Mouse (Mus musculus): Measurements from ENCODE around the gene Gbx2. TPM values are rescaled to one million over a fixed set of nuclear protein-coding genes. Genes with fewer than 3 reads are reported as not detected.
A peak's percentile ranks its signal among the peaks of the same experiment; 100 is the strongest.

Gene Gbx2
- polyA plus RNA-seq, 1 experiment from 2014 or later = 78.5 TPM

DNA sequence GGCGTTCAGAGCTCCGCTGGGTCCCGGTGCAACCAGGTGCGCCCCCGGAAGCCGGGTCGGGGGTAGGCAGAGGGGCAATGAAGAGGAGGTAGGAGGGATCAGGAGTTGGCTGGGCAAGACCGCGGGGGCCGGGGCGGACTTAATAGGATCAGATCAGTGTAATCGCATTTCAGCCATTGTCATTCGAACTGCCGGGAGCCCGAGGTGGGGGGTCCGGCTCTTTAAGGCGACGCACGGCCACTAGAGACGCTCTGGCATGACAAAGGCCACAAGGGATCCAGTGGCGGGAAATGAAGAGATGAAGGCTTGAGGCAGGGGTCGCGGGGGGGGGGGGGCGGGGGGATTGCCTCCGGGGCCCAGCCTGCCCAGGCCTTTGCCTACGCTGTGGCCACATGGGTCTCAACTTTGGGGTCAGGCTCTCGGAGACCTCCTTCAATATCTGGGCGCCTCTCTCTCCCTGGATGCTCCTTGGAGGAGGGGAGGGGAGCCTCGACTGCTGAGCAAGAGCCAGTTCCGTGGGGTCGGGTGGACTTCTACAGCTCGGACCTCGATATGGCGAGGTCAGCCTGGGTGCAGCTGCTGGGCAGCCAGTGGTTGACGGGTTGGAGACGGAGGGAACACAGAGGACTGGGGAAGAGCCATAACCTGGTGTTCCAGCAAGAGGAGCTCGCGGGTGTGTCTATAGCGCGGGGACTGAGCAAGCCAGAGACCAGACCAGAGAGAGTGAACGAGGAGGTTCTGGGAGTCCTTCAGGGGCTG, 7.9 kb downstream of the Gbx2 start:
- Histone ChIP-seq H3K9ac (peak overlapping the region; percentile 14; the same call in 1 of the 2 replicates), H3K4me1 (peaks cover 57% of the 10 kb centered on the region), H3K4me3 (peak overlapping the region; percentile 19), H3K4me2 (replicated peaks) (peak overlapping the region; percentile 63), H3K27ac (no peak overlapping the region), H3K9me3 (no peaks in the 10 kb centered on the region), H3K36me3 (no peaks in the 10 kb centered on the region), H3K27me3 (replicated peaks) (peaks cover 69% of the 10 kb centered on the region)
- no peak for ATAC-seq (ENCODE audit: low FRiP score, low read depth)
- WGBS = 1% methylated on average over 41 of the region's 41 CpGs

DNA sequence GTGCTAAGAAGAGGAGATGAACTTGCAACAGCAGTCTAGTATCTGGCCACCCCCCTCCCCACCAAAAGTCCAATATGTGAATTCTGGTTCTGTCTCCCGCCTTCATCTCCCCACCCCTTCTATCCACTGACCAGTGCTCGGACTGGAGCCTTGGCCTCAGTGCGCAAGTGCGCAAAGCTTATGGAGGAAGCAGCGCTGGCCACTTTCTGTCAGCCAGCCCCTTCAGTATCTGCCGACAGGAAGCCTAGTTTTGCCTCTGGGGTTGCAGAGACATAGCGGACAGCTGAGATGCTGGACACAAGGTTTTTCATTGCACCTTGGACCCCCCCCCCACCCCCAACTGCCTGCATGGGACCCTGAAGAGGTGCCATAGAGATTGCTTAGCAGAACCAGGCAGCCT, 8.7 kb downstream of the Gbx2 start:
- Histone ChIP-seq H3K4me1 (peaks cover 54% of the 10 kb centered on the region), H3K4me3 (peak overlapping the region; percentile 19), H3K36me3 (no peaks in the 10 kb centered on the region), H3K27me3 (replicated peaks) (peaks cover 69% of the 10 kb centered on the region), H3K4me2 (replicated peaks) (peak overlapping the region; percentile 63), H3K27ac (no peak overlapping the region), H3K9me3 (no peaks in the 10 kb centered on the region), H3K9ac (no peak overlapping the region; the same call in 1 of the 2 replicates)
- WGBS = 3% methylated on average over 7 of the region's 7 CpGs
- no peak for ATAC-seq (ENCODE audit: low FRiP score, low read depth)

DNA sequence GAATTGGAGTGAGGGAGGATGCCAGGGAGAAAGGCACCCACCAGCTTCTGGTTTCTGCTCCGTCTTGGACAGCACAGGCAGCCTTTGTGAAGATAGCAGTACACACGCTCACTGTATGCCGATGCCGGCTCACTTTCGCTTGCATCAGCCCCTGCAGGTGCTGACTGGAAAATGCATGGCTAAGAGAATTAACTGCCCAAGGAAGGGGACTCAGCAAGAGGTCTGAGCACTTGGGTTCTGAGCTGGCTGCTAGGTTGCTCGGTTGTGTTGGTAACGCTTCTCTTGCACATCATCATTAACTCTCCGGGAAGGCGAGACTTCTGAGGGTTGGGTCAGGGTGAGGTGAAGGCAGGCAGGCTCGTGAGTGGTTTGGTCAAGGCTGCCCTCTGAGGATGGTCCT, 9.2 kb downstream of the Gbx2 start:
- H3K27me3 ChIP-seq (replicated peaks) = peaks cover 68% of the 10 kb centered on the region
- H3K36me3 ChIP-seq = no peaks in the 10 kb centered on the region
- 4% methylated on average over 10 of the region's 10 CpGs for WGBS
- H3K4me2 ChIP-seq (replicated peaks) = peak overlapping the region; percentile 63
- peak; percentile 7; the same call in 1 of the 2 replicates for ATAC-seq (ENCODE audit: low FRiP score, low read depth)
- H3K9ac ChIP-seq = no peak overlapping the region
- H3K4me3 ChIP-seq = no peak overlapping the region
- no peaks in the 10 kb centered on the region for H3K9me3 ChIP-seq
- no peak overlapping the region for H3K27ac ChIP-seq
- peaks cover 49% of the 10 kb centered on the region for H3K4me1 ChIP-seq

DNA sequence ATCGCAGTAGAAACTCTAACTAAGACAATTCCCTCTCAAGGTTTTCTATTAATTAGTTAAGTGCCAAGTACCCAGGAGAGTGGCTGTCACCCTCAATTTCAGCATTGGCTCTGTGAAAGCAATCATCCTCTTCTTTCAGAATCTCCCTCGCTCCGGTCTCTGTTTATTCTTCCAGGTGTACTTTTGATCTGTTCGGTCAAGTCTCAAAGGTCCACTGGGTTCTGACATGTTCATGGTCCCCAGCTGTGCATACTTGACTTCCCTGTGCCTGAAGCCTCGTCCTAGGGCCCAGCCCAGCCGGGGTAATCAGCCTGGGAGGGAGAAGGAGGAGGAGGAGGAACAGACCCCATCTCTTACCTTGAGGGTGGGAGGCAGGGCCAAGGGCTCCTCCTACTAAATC, 11.8 kb downstream of the Gbx2 start:
- ATAC-seq (ENCODE audit: low FRiP score, low read depth) = no peak
- no peaks in the 10 kb centered on the region for H3K36me3 ChIP-seq
- WGBS = 84% methylated on average over 6 of the region's 6 CpGs
- H3K27ac ChIP-seq = no peak overlapping the region
- H3K9me3 ChIP-seq = no peaks in the 10 kb centered on the region
- H3K4me2 ChIP-seq (replicated peaks) = no peak overlapping the region
- H3K4me3 ChIP-seq = no peak overlapping the region
- peaks cover 49% of the 10 kb centered on the region for H3K27me3 ChIP-seq (replicated peaks)
- H3K4me1 ChIP-seq = peaks cover 27% of the 10 kb centered on the region
- no peak overlapping the region for H3K9ac ChIP-seq

DNA sequence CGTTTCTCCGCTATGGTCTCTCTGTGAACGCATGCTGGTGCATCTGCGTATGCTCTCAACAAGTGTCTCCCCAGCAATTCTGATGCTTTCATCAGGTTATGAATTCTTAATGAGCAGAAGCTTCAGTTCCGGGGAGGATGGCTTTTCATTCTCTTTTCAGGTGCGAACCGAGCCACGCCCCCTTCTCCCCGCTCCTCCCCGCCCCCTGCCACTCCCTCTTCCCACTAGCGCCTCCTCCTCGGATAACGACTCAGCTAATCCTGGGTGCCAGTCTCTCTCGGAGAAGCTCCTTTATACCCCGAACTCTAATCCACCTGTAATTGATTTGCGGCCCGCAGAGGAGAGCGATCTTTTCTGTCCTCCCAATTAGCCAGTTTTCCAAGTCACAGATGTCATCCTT, 12.9 kb downstream of the Gbx2 start:
- ATAC-seq (ENCODE audit: low FRiP score, low read depth) = no peak
- 44% methylated on average over 18 of the region's 18 CpGs for WGBS
- peaks cover 39% of the 10 kb centered on the region for H3K27me3 ChIP-seq (replicated peaks)

DNA sequence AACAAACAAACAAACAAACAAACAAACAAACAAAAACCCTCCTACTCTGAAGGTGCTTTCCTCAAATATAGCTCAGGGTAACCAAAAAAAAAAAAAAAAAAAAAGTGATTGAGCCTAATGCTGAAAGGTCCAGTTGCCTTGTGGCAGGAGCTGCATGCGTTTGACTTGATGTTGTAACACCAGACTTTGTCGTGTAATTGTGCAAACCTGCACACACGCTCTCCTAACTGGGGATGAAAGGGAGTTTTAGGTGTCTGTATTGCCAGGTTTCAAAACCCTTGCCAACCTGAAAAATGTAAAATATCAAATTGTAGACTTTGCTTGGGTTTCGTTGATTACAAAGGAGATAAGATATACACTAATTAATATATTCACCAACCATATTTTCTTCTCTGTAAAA, 17.4 kb downstream of the Gbx2 start:
- WGBS = 88% methylated on average over 4 of the region's 4 CpGs
- H3K27me3 ChIP-seq (replicated peaks) = no peaks in the 10 kb centered on the region

More for the DNA sequence above, 12.9 kb downstream of the Gbx2 start:
- Histone ChIP-seq H3K27ac (no peak overlapping the region), H3K4me1 (peaks cover 16% of the 10 kb centered on the region), H3K4me3 (no peak overlapping the region), H3K9me3 (no peaks in the 10 kb centered on the region), H3K36me3 (no peaks in the 10 kb centered on the region), H3K4me2 (replicated peaks) (no peak overlapping the region), H3K9ac (no peak overlapping the region)

DNA sequence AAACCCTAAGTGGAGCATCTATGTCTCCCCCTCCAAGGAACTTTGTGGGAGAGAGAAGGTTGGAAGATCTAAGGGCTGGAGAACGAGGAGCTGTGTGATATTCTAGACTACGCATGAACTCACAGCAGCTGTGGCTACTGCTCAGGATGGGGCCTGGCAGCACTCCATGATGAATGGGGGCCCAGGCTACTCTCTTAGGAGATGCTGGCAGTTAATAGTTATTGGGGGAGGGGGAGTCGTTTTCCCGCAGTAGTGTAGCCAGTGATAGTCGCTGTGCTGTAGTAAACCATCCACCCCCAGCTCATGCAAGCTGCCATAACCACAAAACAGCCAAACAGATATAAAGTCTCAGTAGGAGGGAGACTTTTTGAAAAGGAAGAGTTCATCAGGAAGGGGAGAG, 18.6 kb downstream of the Gbx2 start:
- H3K4me1 ChIP-seq = peaks cover 7% of the 10 kb centered on the region
- no peaks in the 10 kb centered on the region for H3K36me3 ChIP-seq
- WGBS = 9% methylated on average over 5 of the region's 5 CpGs
- no peaks in the 10 kb centered on the region for H3K27me3 ChIP-seq (replicated peaks)
- no peaks in the 10 kb centered on the region for H3K9me3 ChIP-seq
- no peak for ATAC-seq (ENCODE audit: low FRiP score, low read depth)
- H3K4me2 ChIP-seq (replicated peaks) = no peak overlapping the region
- H3K9ac ChIP-seq = no peak overlapping the region
- no peak overlapping the region for H3K27ac ChIP-seq
- no peak overlapping the region for H3K4me3 ChIP-seq

More for the DNA sequence above, 17.4 kb downstream of the Gbx2 start:
- Histone ChIP-seq H3K4me2 (replicated peaks) (no peak overlapping the region), H3K9me3 (no peaks in the 10 kb centered on the region), H3K27ac (no peak overlapping the region), H3K9ac (no peak overlapping the region), H3K4me1 (peaks cover 7% of the 10 kb centered on the region), H3K4me3 (no peak overlapping the region), H3K36me3 (no peaks in the 10 kb centered on the region)
- ATAC-seq (ENCODE audit: low FRiP score, low read depth) = no peak

DNA sequence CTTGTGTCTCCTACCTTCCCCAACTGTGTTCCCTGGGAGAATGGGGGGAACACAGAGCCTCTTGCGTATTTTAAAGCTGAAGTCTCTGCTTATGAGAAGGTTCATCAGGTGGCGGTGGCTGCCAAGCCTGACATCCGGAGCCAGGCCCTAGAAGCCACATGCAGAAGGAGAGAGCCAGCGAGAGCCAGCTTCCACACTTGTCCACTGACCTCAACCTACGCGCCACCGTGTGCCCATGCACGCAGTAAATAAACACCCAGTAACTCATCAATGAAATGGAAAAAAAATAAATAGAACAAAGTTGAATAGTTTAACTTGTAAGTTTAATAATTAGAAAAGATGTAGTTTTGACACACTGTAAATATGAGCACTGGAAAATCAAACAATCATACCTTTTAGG, 21.2 kb downstream of the Gbx2 start:
- 91% methylated on average over 8 of the region's 8 CpGs for WGBS
- H3K9ac ChIP-seq = no peak overlapping the region
- no peak overlapping the region for H3K27ac ChIP-seq
- H3K27me3 ChIP-seq (replicated peaks) = no peaks in the 10 kb centered on the region
- H3K4me1 ChIP-seq = peaks cover 7% of the 10 kb centered on the region
- ATAC-seq (ENCODE audit: low FRiP score, low read depth) = no peak
- no peak overlapping the region for H3K4me3 ChIP-seq
- no peaks in the 10 kb centered on the region for H3K36me3 ChIP-seq
- no peak overlapping the region for H3K4me2 ChIP-seq (replicated peaks)
- peaks cover 8% of the 10 kb centered on the region for H3K9me3 ChIP-seq

DNA sequence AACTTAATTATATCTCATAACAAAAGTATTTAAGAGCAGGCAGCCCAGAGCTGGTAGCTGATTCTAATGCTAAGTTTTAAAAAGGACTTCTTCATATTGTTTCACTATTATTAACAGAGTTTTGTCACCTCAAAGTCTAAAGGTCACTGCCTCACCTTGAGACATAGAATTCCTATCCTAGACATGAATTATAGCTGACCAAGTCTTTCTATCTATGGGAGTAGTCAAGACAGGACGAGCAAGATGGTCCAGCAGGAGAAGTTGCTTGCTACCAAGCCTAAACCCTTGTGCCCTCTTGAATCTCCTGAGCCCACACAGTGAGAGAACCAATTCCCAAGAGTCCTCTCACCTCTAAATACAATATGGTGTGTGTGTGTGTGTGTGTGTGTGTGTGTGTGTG, 28.3 kb downstream of the Gbx2 start:
- Histone ChIP-seq H3K27ac (no peak overlapping the region), H3K4me2 (replicated peaks) (no peak overlapping the region), H3K9ac (no peak overlapping the region), H3K4me1 (peaks cover 14% of the 10 kb centered on the region; the same call in 1 of the 2 replicates), H3K9me3 (peaks cover 8% of the 10 kb centered on the region), H3K36me3 (no peaks in the 10 kb centered on the region), H3K4me3 (no peak overlapping the region), H3K27me3 (replicated peaks) (no peaks in the 10 kb centered on the region)
- 79% methylated on average over 1 of the region's 1 CpGs for WGBS
- no peak for ATAC-seq (ENCODE audit: low FRiP score, low read depth)

DNA sequence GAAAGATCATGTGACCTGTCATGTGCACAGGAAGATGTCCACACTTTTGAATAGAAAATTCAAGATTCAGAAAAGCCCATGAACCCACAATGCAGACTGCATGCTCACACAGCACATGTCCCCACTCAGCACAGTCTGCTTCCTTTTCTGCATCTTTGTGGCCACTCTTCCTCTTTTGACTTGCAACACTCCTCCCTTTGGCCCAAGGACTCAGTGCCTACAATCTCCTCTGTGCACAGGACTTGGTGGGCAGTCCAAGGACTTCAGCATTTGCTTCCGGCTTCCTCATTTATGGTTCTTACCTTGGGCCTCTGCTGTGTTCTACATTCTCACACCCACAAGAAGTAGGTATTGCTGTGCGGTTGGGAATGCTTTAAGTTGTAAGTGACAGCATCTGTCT, 28.7 kb downstream of the Gbx2 start:
- WGBS = 87% methylated on average over 2 of the region's 2 CpGs
- ATAC-seq (ENCODE audit: low FRiP score, low read depth) = no peak
- H3K4me2 ChIP-seq (replicated peaks) = no peak overlapping the region
- peaks cover 8% of the 10 kb centered on the region for H3K9me3 ChIP-seq
- H3K4me1 ChIP-seq = peaks cover 14% of the 10 kb centered on the region; the same call in 1 of the 2 replicates
- no peak overlapping the region for H3K9ac ChIP-seq
- no peaks in the 10 kb centered on the region for H3K27me3 ChIP-seq (replicated peaks)
- no peak overlapping the region for H3K27ac ChIP-seq
- H3K4me3 ChIP-seq = no peak overlapping the region
- H3K36me3 ChIP-seq = no peaks in the 10 kb centered on the region

DNA sequence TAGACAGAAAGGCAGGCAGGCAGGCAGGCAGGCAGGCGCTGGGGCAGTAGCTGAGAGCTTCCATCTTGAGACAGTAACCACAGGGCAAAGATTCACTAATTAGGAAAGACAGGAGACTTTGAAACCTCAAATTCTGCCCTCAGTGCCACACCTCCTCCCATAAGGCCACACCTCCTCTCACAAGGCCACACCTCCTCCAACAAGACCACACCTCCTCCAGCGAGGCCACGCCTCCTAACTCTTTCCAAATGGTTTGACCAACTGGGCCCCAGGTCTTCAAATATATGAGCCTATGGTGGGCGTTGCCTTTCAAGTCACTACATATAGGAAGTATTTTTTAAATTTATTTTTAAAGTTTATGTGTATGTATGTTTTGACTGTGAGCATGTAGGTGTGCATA, 29.6 kb downstream of the Gbx2 start:
- peaks cover 5% of the 10 kb centered on the region for H3K9me3 ChIP-seq
- H3K27me3 ChIP-seq (replicated peaks) = no peaks in the 10 kb centered on the region
- no peak overlapping the region for H3K9ac ChIP-seq
- peaks cover 14% of the 10 kb centered on the region; the same call in 1 of the 2 replicates for H3K4me1 ChIP-seq
- 87% methylated on average over 4 of the region's 4 CpGs for WGBS
- H3K27ac ChIP-seq = no peak overlapping the region
- no peak overlapping the region for H3K4me3 ChIP-seq
- no peak overlapping the region for H3K4me2 ChIP-seq (replicated peaks)
- ATAC-seq (ENCODE audit: low FRiP score, low read depth) = no peak
- H3K36me3 ChIP-seq = no peaks in the 10 kb centered on the region

DNA sequence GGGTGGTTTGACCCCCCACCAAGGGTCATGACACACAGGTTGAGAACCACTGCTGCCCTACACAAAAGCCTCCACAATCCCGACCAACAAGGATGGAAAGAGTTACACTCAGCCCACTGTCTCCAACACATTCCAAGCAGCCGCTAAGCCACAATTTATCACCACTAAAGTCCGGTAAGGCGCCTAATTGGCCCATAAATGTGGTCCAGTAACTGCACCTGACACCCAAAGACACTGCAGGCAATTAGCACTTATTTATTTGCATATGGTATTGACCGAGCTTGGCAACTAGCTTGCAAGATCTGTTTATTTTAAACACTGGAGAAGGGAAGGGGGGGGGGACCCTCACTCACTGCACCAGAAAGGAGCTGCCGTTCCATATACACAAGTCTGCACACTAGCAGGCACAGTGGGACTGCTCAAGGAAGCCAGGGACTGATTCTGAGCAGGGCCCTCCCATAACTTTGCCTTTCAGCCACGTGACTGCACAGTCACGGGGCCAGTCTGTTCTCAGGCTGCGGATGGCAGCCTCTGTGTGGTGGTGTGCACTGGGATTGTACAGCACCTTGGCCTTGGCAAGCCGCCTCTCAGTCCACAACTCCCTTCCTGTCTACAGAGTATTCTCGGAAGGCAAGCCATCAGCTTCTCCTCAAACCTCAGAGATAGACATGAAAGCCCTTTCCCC, 31.1 kb downstream of the Gbx2 start:
- ATAC-seq (ENCODE audit: low FRiP score, low read depth) = peak; percentile 37; the same call in 1 of the 2 replicates
- 33% methylated on average over 11 of the region's 11 CpGs for WGBS
- H3K4me1 ChIP-seq = peaks cover 21% of the 10 kb centered on the region
- no peaks in the 10 kb centered on the region for H3K9me3 ChIP-seq
- H3K27ac ChIP-seq = no peak overlapping the region
- no peak overlapping the region for H3K9ac ChIP-seq
- H3K4me3 ChIP-seq = no peak overlapping the region
- no peak overlapping the region for H3K4me2 ChIP-seq (replicated peaks)
- H3K36me3 ChIP-seq = no peaks in the 10 kb centered on the region; the same call in 1 of the 2 replicates
- H3K27me3 ChIP-seq (replicated peaks) = no peaks in the 10 kb centered on the region

Data from neural tube, embryonic 12.5 days (tissue).